In the genomic region with DNA sequence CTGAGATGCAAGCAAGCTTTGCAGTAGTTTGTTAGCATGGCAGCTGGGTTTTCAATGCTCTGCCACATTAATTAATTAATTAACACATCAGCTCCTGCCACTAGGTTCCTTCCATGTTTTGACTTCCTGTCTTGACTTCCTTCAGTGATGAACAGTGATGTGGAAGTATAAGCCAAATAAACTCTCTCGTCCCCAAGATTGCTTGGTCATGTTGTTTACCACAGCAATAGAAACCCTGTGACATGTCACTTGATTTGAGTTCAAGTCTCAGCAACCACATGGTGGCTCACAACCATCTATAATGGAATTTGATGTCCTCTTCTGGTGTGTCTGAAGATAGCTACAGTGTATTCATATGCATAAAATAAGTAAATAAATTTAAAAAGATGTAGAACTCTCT, we compare ENCODE assay signal across 12 mouse cellular contexts. TPM values are rescaled to one million over a fixed set of nuclear protein-coding genes. Genes with fewer than 3 reads are reported as not detected.
DNase-seq lines count a peak whose midpoint lies in the region; ATAC-seq and TF ChIP-seq lines count a peak whose summit lies in the region.
"Had no signal": no experiment of that assay in that cellular context is flagged by ENCODE, and none has a peak within 500 bp of the region (broad histone marks: within the 10 kb centered on the region; RNA-seq: fewer than 3 reads in every experiment).

No protein-coding gene starts in this region.

- H3K9ac ChIP-seq in heart, embryonic 16.5 days (ENCODE audit: low read length) = no peak overlapping the region
- 0 out of 2 replicates have a peak overlapping the region, but pooled peaks have one; percentile 36 for H3K9ac ChIP-seq in CH12.LX (ENCODE audit: insufficient read depth, low read depth)
- peak overlapping the region; percentile 80 for H3K9ac ChIP-seq in liver, postnatal 0 days (replicated peaks)

- no peak overlapping the region; the same call in 1 of the 2 replicates for H3K4me3 ChIP-seq in heart, embryonic 16.5 days (ENCODE audit: low read length)
- no peak overlapping the region for H3K4me3 ChIP-seq in CH12.LX (replicated peaks in 1 of 3; ENCODE audit: low read depth in 2 of 3, low read length in 2 of 3, poor library complexity in 1 of 3)
- peak overlapping the region; percentile 51; the same call in 1 of the 2 replicates for H3K4me3 ChIP-seq in bone marrow macrophage, adult 2 months (ENCODE audit: insufficient read depth, low read length)
- H3K4me3 ChIP-seq in liver, postnatal 0 days (ENCODE audit: low read depth, low read length) = peak overlapping the region; percentile 57

- TF ChIP-seq EP300 in CH12.LX (IDR thresholded peaks at IDR 0.05; ENCODE audit: low read length) = no peak
- TF ChIP-seq EP300 in liver, postnatal 0 days (IDR thresholded peaks at IDR 0.05; ENCODE audit: low read depth) = no peak

- DNase-seq in heart, adult 18-20 months = no peak
- DNase-seq in CH12.LX (ENCODE audit: extremely low read depth) = no peak
- no peak for DNase-seq in liver, postnatal 0 days
- DNase-seq in right cerebral cortex, adult 2 months (ENCODE audit: low spot score in 2 of 2) = no peak
- no peak for DNase-seq in testis, postnatal 14 days (ENCODE audit: low spot score)

- no peak for TF ChIP-seq CTCF in CH12.LX (conservative IDR thresholded peaks at IDR 0.05 in 1 of 2, IDR thresholded peaks at IDR 0.05 in 1 of 2; ENCODE audit: low read depth in 2 of 2, low read length in 2 of 2)
- no peak for TF ChIP-seq CTCF in bone marrow macrophage, adult 2 months (IDR thresholded peaks at IDR 0.05; ENCODE audit: low read depth, low read length)
- TF ChIP-seq CTCF in liver, postnatal 0 days (IDR thresholded peaks at IDR 0.05; ENCODE audit: low read depth) = no peak

- H3K27me3 ChIP-seq in heart, embryonic 16.5 days (ENCODE audit: control insufficient read depth, insufficient read depth, low read length) = peaks cover 5% of the 10 kb centered on the region; the same call in 1 of the 2 replicates
- H3K27me3 ChIP-seq in CH12.LX (replicated peaks) = peaks cover 2% of the 10 kb centered on the region
- no peaks in the 10 kb centered on the region for H3K27me3 ChIP-seq in liver, postnatal 0 days (ENCODE audit: insufficient read depth, low read length)

- peaks cover 20% of the 10 kb centered on the region for H3K36me3 ChIP-seq in heart, embryonic 16.5 days (ENCODE audit: control insufficient read depth, insufficient read depth)
- H3K36me3 ChIP-seq in CH12.LX (replicated peaks in 1 of 2; ENCODE audit: control insufficient read depth in 1 of 2, insufficient read depth in 1 of 2, low read length in 1 of 2) = peaks cover 19 to 22% of the 10 kb centered on the region in 2 experiments
- H3K36me3 ChIP-seq in liver, postnatal 0 days (replicated peaks; ENCODE audit: insufficient read depth, low read length) = peaks cover 18% of the 10 kb centered on the region

- 62% methylated on average over 1 of the region's 1 CpGs for WGBS in heart, embryonic 16.5 days
- WGBS in liver, postnatal 0 days (ENCODE audit: insufficient replicate concordance) = 14% methylated on average over 1 of the region's 1 CpGs

- ATAC-seq in heart, embryonic 16.5 days (replicated peaks; ENCODE audit: extremely low read depth, insufficient read depth, low FRiP score) = no peak
- peak; percentile 34; the same call in 1 of the 2 replicates for ATAC-seq in liver, postnatal 0 days
- ATAC-seq: midbrain, embryonic 16.5 days had no signal

- in situ Hi-C loops in CH12.LX (cut with MboI; ENCODE audit: low pct_ligation_motif_present, low pct_unique_long_range_greater_than_20kb, low sequenced_read_pairs) = no loop called here

- TF ChIP-seq RAD21 in CH12.LX (IDR thresholded peaks at IDR 0.05; ENCODE audit: low read depth, low read length) = no peak; the same call in 1 of the 2 replicates

- no peaks in the 10 kb centered on the region for H3K79me2 ChIP-seq in CH12.LX (replicated peaks; ENCODE audit: control insufficient read depth, extremely low read depth, insufficient read depth, poor library complexity, severe bottlenecking)

- no peak overlapping the region for H3K27ac ChIP-seq in heart, embryonic 16.5 days (ENCODE audit: low read length)
- no peak overlapping the region for H3K27ac ChIP-seq in CH12.LX (ENCODE audit: insufficient read depth, low read depth)
- H3K27ac ChIP-seq in bone marrow macrophage, adult 2 months (ENCODE audit: insufficient read depth, low read depth, low read length) = peak overlapping the region; percentile 93
- peak overlapping the region; percentile 92 for H3K27ac ChIP-seq in liver, postnatal 0 days (ENCODE audit: low read depth)
- H3K27ac ChIP-seq: hindbrain, embryonic 14.5 days had no signal

- H3K4me2 ChIP-seq in heart, embryonic 16.5 days (ENCODE audit: low read depth, low read length) = peak overlapping the region; percentile 62; the same call in 1 of the 2 replicates
- H3K4me2 ChIP-seq in CH12.LX (ENCODE audit: insufficient read depth, low read depth, poor library complexity, severe bottlenecking) = peak overlapping the region; percentile 35
- H3K4me2 ChIP-seq in liver, postnatal 0 days (ENCODE audit: low read depth, low read length) = peak overlapping the region; percentile 86

- dilution Hi-C loops in CH12.LX (cut with MboI; ENCODE audit: extremely low pct_ligation_motif_present, extremely low pct_unique_long_range_greater_than_20kb, low sequenced_read_pairs) = no loop called here

- no peak for TF ChIP-seq POLR2A in CH12.LX (IDR thresholded peaks at IDR 0.05; ENCODE audit: low read depth, low read length)
- TF ChIP-seq POLR2A in bone marrow macrophage, adult 2 months (IDR thresholded peaks at IDR 0.05; ENCODE audit: borderline replicate concordance, low read depth, low read length) = no peak

- H3K9me3 ChIP-seq in heart, embryonic 16.5 days (replicated peaks; ENCODE audit: control insufficient read depth, low read length) = no peaks in the 10 kb centered on the region
- no peaks in the 10 kb centered on the region for H3K9me3 ChIP-seq in CH12.LX (replicated peaks; ENCODE audit: low read length)
- no peaks in the 10 kb centered on the region for H3K9me3 ChIP-seq in liver, postnatal 0 days (ENCODE audit: low read length)

- H3K4me1 ChIP-seq in heart, embryonic 16.5 days (ENCODE audit: control insufficient read depth, insufficient read depth, low read length) = peaks cover 3% of the 10 kb centered on the region
- H3K4me1 ChIP-seq in CH12.LX (ENCODE audit: control insufficient read depth in 1 of 2, insufficient read depth in 2 of 2) = peaks cover 15 to 27% of the 10 kb centered on the region in 2 experiments
- peaks cover 45% of the 10 kb centered on the region for H3K4me1 ChIP-seq in bone marrow macrophage, adult 2 months (ENCODE audit: control insufficient read depth, insufficient read depth, low read length)
- H3K4me1 ChIP-seq in liver, postnatal 0 days (ENCODE audit: insufficient read depth) = peaks cover 17% of the 10 kb centered on the region

TF ChIP-seq in CH12.LX, 34 proteins besides CTCF, POLR2A, EP300 and RAD21 (continues in another document):
- TF ChIP-seq MEF2A (IDR thresholded peaks at IDR 0.05; ENCODE audit: borderline replicate concordance, low read depth, low read length) = no peak
- TF ChIP-seq GABPA (IDR thresholded peaks at IDR 0.05; ENCODE audit: insufficient replicate concordance, low read depth, low read length) = no peak
- no peak for TF ChIP-seq MXI1 (IDR thresholded peaks at IDR 0.05; ENCODE audit: low read depth, low read length)

RNA-seq across cellular contexts. Expression of gene H2-D1, which starts 5.2 kb away (rescaled TPM):
- 90.5 and 110 TPM in 2 replicates for polyA plus RNA-seq in heart, embryonic 16.5 days (2015; fragmentation: Nextera tagmentation; extraction: Ambion mirVana)
- total RNA-seq in heart, adult 18-20 months (2021) = 100 to 1,000 TPM; 164 to 263 TPM
- total RNA-seq in CH12.LX (2012; rRNA removed) (817 and 944 TPM in 2 replicates), CH12.LX (2014; rRNA removed) (659 and 667 TPM in 2 replicates)
- 880 and 952 TPM in 2 replicates for polyA plus RNA-seq in CH12.LX (2012; ENCODE audit: insufficient read length, low read depth)
- polyA plus RNA-seq in bone marrow macrophage, adult 2 months (2012; ENCODE audit: insufficient read depth, insufficient read length, missing spikeins) = 2,808 and 2,856 TPM in 2 replicates
- 256 and 291 TPM in 2 replicates for polyA plus RNA-seq in liver, postnatal 0 days (2015; fragmentation: Nextera tagmentation; extraction: Ambion mirVana)

RNA-seq across cellular contexts. Expression of gene Ddx39b, which starts 15.8 kb away (rescaled TPM):
- 256 and 260 TPM in 2 replicates for polyA plus RNA-seq in heart, embryonic 16.5 days (2015; fragmentation: Nextera tagmentation; extraction: Ambion mirVana)
- total RNA-seq in heart, adult 18-20 months (2021) = 10 to 100 TPM; 77.3 to 83.1 TPM
- total RNA-seq in CH12.LX (2012; rRNA removed) (208 and 229 TPM in 2 replicates), CH12.LX (2014; rRNA removed) (242 and 254 TPM in 2 replicates)
- 341 and 411 TPM in 2 replicates for polyA plus RNA-seq in CH12.LX (2012; ENCODE audit: insufficient read length, low read depth)
- 164 and 169 TPM in 2 replicates for polyA plus RNA-seq in bone marrow macrophage, adult 2 months (2012; ENCODE audit: insufficient read depth, insufficient read length, missing spikeins)
- 79.6 and 87.2 TPM in 2 replicates for polyA plus RNA-seq in liver, postnatal 0 days (2015; fragmentation: Nextera tagmentation; extraction: Ambion mirVana)

RNA-seq across cellular contexts. Expression of gene Nfkbil1, which starts 21.8 kb away (rescaled TPM):
- 8.4 and 8.8 TPM in 2 replicates for polyA plus RNA-seq in heart, embryonic 16.5 days (2015; fragmentation: Nextera tagmentation; extraction: Ambion mirVana)
- 1 to 10 TPM; 8.2 to 8.3 TPM for total RNA-seq in heart, adult 18-20 months (2021)
- total RNA-seq in CH12.LX (2012; rRNA removed) (16.7 and 22.0 TPM in 2 replicates), CH12.LX (2014; rRNA removed) (15.2 TPM in 2 replicates)
- polyA plus RNA-seq in CH12.LX (2012; ENCODE audit: insufficient read length, low read depth) = 25.9 and 31.6 TPM in 2 replicates
- polyA plus RNA-seq in bone marrow macrophage, adult 2 months (2012; ENCODE audit: insufficient read depth, insufficient read length, missing spikeins) = 15.5 and 15.7 TPM in 2 replicates
- 4.1 and 4.4 TPM in 2 replicates for polyA plus RNA-seq in liver, postnatal 0 days (2015; fragmentation: Nextera tagmentation; extraction: Ambion mirVana)

RNA-seq across cellular contexts. Expression of gene Atp6v1g2, which starts 23.9 kb away (rescaled TPM):
- polyA plus RNA-seq in heart, embryonic 16.5 days (2015; fragmentation: Nextera tagmentation; extraction: Ambion mirVana) = 10.1 and 10.4 TPM in 2 replicates
- 1 to 10 TPM; 2.1 to 2.3 TPM for total RNA-seq in heart, adult 18-20 months (2021)
- total RNA-seq in CH12.LX (2012; rRNA removed) (0.76 and 0.88 TPM in 2 replicates), CH12.LX (2014; rRNA removed) (0.23 and 0.27 TPM in 2 replicates)
- 1.4 and 2.0 TPM in 2 replicates for polyA plus RNA-seq in CH12.LX (2012; ENCODE audit: insufficient read length, low read depth)
- 11.2 and 15.1 TPM in 2 replicates for polyA plus RNA-seq in bone marrow macrophage, adult 2 months (2012; ENCODE audit: insufficient read depth, insufficient read length, missing spikeins)
- 0.98 and 1.3 TPM in 2 replicates for polyA plus RNA-seq in liver, postnatal 0 days (2015; fragmentation: Nextera tagmentation; extraction: Ambion mirVana)

RNA-seq across cellular contexts. Expression of gene Gm16181, which starts 36.7 kb away (rescaled TPM):
- polyA plus RNA-seq in heart, embryonic 16.5 days (2015; fragmentation: Nextera tagmentation; extraction: Ambion mirVana) = 0.41 and 1.2 TPM in 2 replicates
- total RNA-seq in heart, adult 18-20 months (2021) = not detected
- not detected in 2 replicates for total RNA-seq in CH12.LX (2012; rRNA removed)
- total RNA-seq in CH12.LX (2014; rRNA removed) = not detected in 2 replicates
- not detected in 2 replicates for polyA plus RNA-seq in CH12.LX (2012; ENCODE audit: insufficient read length, low read depth)
- not detected in 2 replicates for polyA plus RNA-seq in bone marrow macrophage, adult 2 months (2012; ENCODE audit: insufficient read depth, insufficient read length, missing spikeins)
- polyA plus RNA-seq in liver, postnatal 0 days (2015; fragmentation: Nextera tagmentation; extraction: Ambion mirVana) = 0.22 TPM in 2 replicates
- total RNA-seq: common myeloid progenitor, adult 5-6 weeks; layer of hippocampus, postnatal 10 days; left cerebral cortex, postnatal 36 days had no signal
- polyA plus RNA-seq: hindbrain, embryonic 14.5 days had no signal

Comparison
In these comparisons a context has a peak if more than half of its experiments do, and no peak if none do; other contexts are left out.
1. H3K27ac ChIP-seq: peak in bone marrow macrophage, adult 2 months (single experiment) and liver, postnatal 0 days (single experiment); none in heart, embryonic 16.5 days (single experiment) and CH12.LX (single experiment).
2. H3K4me2 ChIP-seq: peak in every context shown above with its lines; median percentile 86 in liver, postnatal 0 days; 62 in heart, embryonic 16.5 days; 35 in CH12.LX.
3. H3K4me3 ChIP-seq: peak in bone marrow macrophage, adult 2 months (single experiment) and liver, postnatal 0 days (single experiment); none in heart, embryonic 16.5 days (single experiment) and CH12.LX (0 of 3).